Mouse (Mus musculus) embryonic fibroblast, embryonic 13.5 days (primary cell): ENCODE data around the gene Tex46.

ENCODE experiments used
- CTCF ChIP-seq: IDR thresholded peaks from 2 replicates; pipeline ENCODE4 v1.5.1; 2011; ENCODE audit warnings: mild to moderate bottlenecking, control low read depth, low read length, moderate library complexity, borderline replicate concordance; ENCODE audit not compliant: insufficient read depth
- POLR2A ChIP-seq: IDR thresholded peaks from 2 replicates; pipeline ENCODE4 v1.6.1; 2011; ENCODE audit warnings: low read depth, mild to moderate bottlenecking, control low read depth, low read length, moderate library complexity

DNA sequence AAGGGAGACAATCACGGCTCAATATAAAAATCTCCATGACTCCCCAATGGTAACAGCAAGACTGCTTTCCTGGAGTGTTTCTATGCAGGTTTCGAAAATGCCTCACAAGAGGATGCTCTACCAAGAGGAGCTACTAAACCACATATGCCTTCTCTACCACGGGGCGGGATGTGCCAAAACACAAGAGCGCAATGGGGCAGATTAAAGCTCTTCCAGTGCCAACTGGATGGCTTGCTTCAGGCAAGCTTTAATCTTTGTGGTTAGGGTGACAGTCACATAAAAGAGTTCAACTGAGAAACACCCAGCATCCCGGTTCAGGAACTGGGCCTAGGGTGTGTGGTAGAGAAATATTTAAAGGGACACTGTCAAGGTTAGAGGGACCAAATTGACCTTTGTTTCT lies 47.5 kb upstream of the Tex46 start:
- TF ChIP-seq POLR2A (no peak), CTCF (no peak)
